Mouse (Mus musculus) embryonic facial prominence, embryonic 10.5 days (tissue): ENCODE results near the gene Apc2. TPM values are rescaled to one million over a fixed set of nuclear protein-coding genes. Genes with fewer than 3 reads are reported as not detected.
"Not testable (repeated sequence)": the region's sequence is repeated elsewhere in the genome, so short reads cannot be mapped to it uniquely, and the experiment has no call there.

ENCODE experiments used
- DNase-seq: peaks from one replicate; pipeline ENCODE4 v3.0.0-alpha.2; 2017; ENCODE audit warnings: low spot score
- H3K27ac ChIP-seq: fragments of 300-500 bp; sonication (generic); replicated peaks from 2 replicates; pipeline ENCODE4 v1.5.1; 2016; ENCODE audit warnings: mild to moderate bottlenecking
- H3K27me3 ChIP-seq: fragments of 300-500 bp; sonication (generic); replicated peaks from 2 replicates; pipeline ENCODE4 v1.6.1; 2016; ENCODE audit warnings: low read depth, mild to moderate bottlenecking; ENCODE audit not compliant: poor library complexity, severe bottlenecking
- H3K36me3 ChIP-seq: fragments of 300-500 bp; sonication (generic); replicated peaks from 2 replicates; pipeline ENCODE4 v1.6.1; 2016; ENCODE audit warnings: mild to moderate bottlenecking, moderate library complexity
- H3K4me1 ChIP-seq: fragments of 300-500 bp; sonication (generic); 2 replicates; pipeline ENCODE4 v1.6.1; 2016
- H3K4me3 ChIP-seq: fragments of 300-500 bp; sonication (generic); 2 replicates; pipeline ENCODE4 v1.5.1; 2016; ENCODE audit warnings: mild to moderate bottlenecking, moderate library complexity
- H3K9me3 ChIP-seq: fragments of 300-500 bp; sonication (generic); 2 replicates; pipeline ENCODE4 v1.6.1; 2016; ENCODE audit warnings: mild to moderate bottlenecking
- WGBS: fragments of 180-500 bp; shearing (Covaris S2); methylation state at CpG from one replicate; pipeline ENCODE4 v1.1.7; 2016; 5-methylcytosine and 5-hydroxymethylcytosine counted together
- polyA plus RNA-seq: library from polyadenylated mRNA; unstranded; fragments of >200 nt; fragmentation: Nextera tagmentation; extraction: Ambion mirVana; gene quantifications from 2 replicates; pipeline ENCODE4 v1.2.1, GENCODE M21; 2016

Gene Apc2
- 11.8 and 12.6 TPM in 2 replicates for polyA plus RNA-seq

- Histone ChIP-seq H3K36me3 (peaks cover 24% of the 10 kb centered on the region), H3K27ac (peak within 1 kb of the TSS; percentile 42), H3K27me3 (peaks cover 46% of the 10 kb centered on the region), H3K9me3 (no peaks in the 10 kb centered on the region), H3K4me3 (peak within 1 kb of the TSS; percentile 98), H3K4me1 (peaks cover 80% of the 10 kb centered on the region)
- DNase-seq: peak; percentile 82
- under 1% methylated on average over 26 of the region's 26 CpGs for WGBS
Observed at GRCm38 (mm10) chr10:80295618-80296425, at the start of gene Apc2. TSS of gene Apc2 (plus strand) at chr10:80295977.

- WGBS: 64% methylated on average over 6 of the region's 6 CpGs
- Histone ChIP-seq H3K4me1 (peaks cover 25% of the 10 kb centered on the region), H3K27ac (no peak overlapping the region), H3K27me3 (no peaks in the 10 kb centered on the region), H3K4me3 (peak overlapping the region; percentile 88; the same call in 1 of the 2 replicates), H3K9me3 (no peaks in the 10 kb centered on the region), H3K36me3 (peaks cover 23% of the 10 kb centered on the region)
- DNase-seq: peak; percentile 37
Observed at GRCm38 (mm10) chr10:80247849-80248248, 47.9 kb upstream of the Apc2 start.

- not testable (repeated sequence) for H3K27ac ChIP-seq, H3K27me3 ChIP-seq, DNase-seq, H3K9me3 ChIP-seq
- 50% methylated on average over 3 of the region's 3 CpGs for WGBS
- Histone ChIP-seq H3K4me1 (peaks cover 25% of the 10 kb centered on the region), H3K36me3 (peaks cover 23% of the 10 kb centered on the region), H3K4me3 (peak overlapping the region; percentile 88)
Observed at GRCm38 (mm10) chr10:80248437-80248836, 47.3 kb upstream of the Apc2 start.

GRCm38 (mm10) chr10:80248971-80249640, 46.7 kb upstream of the Apc2 start, which contains the start of gene Ndufs7:
TSS of gene Ndufs7 (plus strand) at chr10:80249121.
- Histone ChIP-seq H3K4me3 (peak within 1 kb of the TSS; percentile 88), H3K27ac (peak within 1 kb of the TSS; percentile 90)
- DNase-seq: peak; percentile 90

GRCm38 (mm10) chr10:80250059-80250458, 45.7 kb upstream of the Apc2 start:
- no peak for DNase-seq
- no peaks in the 10 kb centered on the region for H3K9me3 ChIP-seq
- H3K27me3 ChIP-seq: no peaks in the 10 kb centered on the region
- peaks cover 25% of the 10 kb centered on the region for H3K36me3 ChIP-seq
- WGBS: 42% methylated on average over 2 of the region's 2 CpGs
- peaks cover 25% of the 10 kb centered on the region for H3K4me1 ChIP-seq
- H3K27ac ChIP-seq: peak overlapping the region; percentile 90
- H3K4me3 ChIP-seq: peak overlapping the region; percentile 88

More at GRCm38 (mm10) chr10:80248971-80249640, 46.7 kb upstream of the Apc2 start, which contains the start of gene Ndufs7:
- WGBS: under 1% methylated on average over 53 of the region's 53 CpGs
- Histone ChIP-seq H3K9me3 (no peaks in the 10 kb centered on the region), H3K4me1 (peaks cover 25% of the 10 kb centered on the region), H3K36me3 (peaks cover 23% of the 10 kb centered on the region), H3K27me3 (no peaks in the 10 kb centered on the region)

GRCm38 (mm10) chr10:80250573-80250972, 45.2 kb upstream of the Apc2 start:
- Histone ChIP-seq H3K27me3 (no peaks in the 10 kb centered on the region), H3K4me3 (peak overlapping the region; percentile 88), H3K27ac (no peak overlapping the region), H3K4me1 (peaks cover 20% of the 10 kb centered on the region), H3K9me3 (no peaks in the 10 kb centered on the region), H3K36me3 (peaks cover 30% of the 10 kb centered on the region)
- DNase-seq: no peak
- 87% methylated on average over 4 of the region's 4 CpGs for WGBS

GRCm38 (mm10) chr10:80252011-80252410, 43.8 kb upstream of the Apc2 start:
- no peaks in the 10 kb centered on the region for H3K9me3 ChIP-seq
- no peaks in the 10 kb centered on the region for H3K27me3 ChIP-seq
- no peak for DNase-seq
- no peak overlapping the region for H3K27ac ChIP-seq
- peaks cover 14% of the 10 kb centered on the region for H3K4me1 ChIP-seq
- peaks cover 45% of the 10 kb centered on the region for H3K36me3 ChIP-seq
- no peak overlapping the region for H3K4me3 ChIP-seq

GRCm38 (mm10) chr10:80252493-80253274, 43.1 kb upstream of the Apc2 start:
- Histone ChIP-seq H3K27me3 (no peaks in the 10 kb centered on the region), H3K36me3 (peaks cover 50% of the 10 kb centered on the region), H3K4me1 (peaks cover 14% of the 10 kb centered on the region), H3K27ac (no peak overlapping the region), H3K4me3 (no peak overlapping the region), H3K9me3 (no peaks in the 10 kb centered on the region)
- 92% methylated on average over 11 of the region's 11 CpGs for WGBS
- DNase-seq: no peak

- H3K36me3 ChIP-seq: peaks cover 59% of the 10 kb centered on the region
- no peak overlapping the region for H3K4me3 ChIP-seq
- H3K27ac ChIP-seq: no peak overlapping the region
- peaks cover 17% of the 10 kb centered on the region for H3K4me1 ChIP-seq
- 94% methylated on average over 6 of the region's 6 CpGs for WGBS
- no peak for DNase-seq
- no peaks in the 10 kb centered on the region for H3K27me3 ChIP-seq
- no peaks in the 10 kb centered on the region for H3K9me3 ChIP-seq
Observed at GRCm38 (mm10) chr10:80253551-80253950, 42.2 kb upstream of the Apc2 start.

- H3K27ac ChIP-seq: no peak overlapping the region
- WGBS: 95% methylated on average over 26 of the region's 26 CpGs
- H3K4me3 ChIP-seq: peak overlapping the region; percentile 3; the same call in 1 of the 2 replicates
- peaks cover 69% of the 10 kb centered on the region for H3K36me3 ChIP-seq
- peaks cover 28% of the 10 kb centered on the region for H3K4me1 ChIP-seq
- DNase-seq: no peak
- H3K27me3 ChIP-seq: peaks cover 6% of the 10 kb centered on the region; the same call in 1 of the 2 replicates
- H3K9me3 ChIP-seq: no peaks in the 10 kb centered on the region
Observed at GRCm38 (mm10) chr10:80254331-80255297, 41.2 kb upstream of the Apc2 start.

- H3K4me3 ChIP-seq: no peak overlapping the region
- 83% methylated on average over 5 of the region's 5 CpGs for WGBS
- peaks cover 29% of the 10 kb centered on the region for H3K4me1 ChIP-seq
- no peak for DNase-seq
- no peak overlapping the region for H3K27ac ChIP-seq
- H3K9me3 ChIP-seq: no peaks in the 10 kb centered on the region
- H3K27me3 ChIP-seq: peaks cover 10% of the 10 kb centered on the region; the same call in 1 of the 2 replicates
- H3K36me3 ChIP-seq: peaks cover 70% of the 10 kb centered on the region
Observed at GRCm38 (mm10) chr10:80255881-80256535, 39.8 kb upstream of the Apc2 start.
